Mouse (Mus musculus) lung, postnatal 0 days (tissue): ENCODE measurements around the gene N4bp2. TPM values are rescaled to one million over a fixed set of nuclear protein-coding genes. Genes with fewer than 3 reads are reported as not detected.

Source experiments
- ATAC-seq: fragments of 200-750 bp; cut with Nextera tagmentation; 2 replicates; pipeline ENCODE4 v1.8.0; 2017; ENCODE audit warnings: moderate library complexity
- DNase-seq: peaks from one replicate; pipeline ENCODE4 v3.0.0-alpha.2; 2016; ENCODE audit warnings: low spot score
- H3K27ac ChIP-seq: fragments of 300-500 bp; sonication (generic); 2 replicates; pipeline ENCODE4 v1.5.1; 2014; ENCODE audit warnings: antibody characterized with exemption, mild to moderate bottlenecking, low read length, mixed read lengths
- H3K27me3 ChIP-seq: fragments of 300-500 bp; sonication (generic); replicated peaks from 2 replicates; pipeline ENCODE4 v1.6.1; 2014; ENCODE audit warnings: low read length, mixed read lengths; ENCODE audit not compliant: insufficient read depth
- H3K36me3 ChIP-seq: fragments of 300-500 bp; sonication (generic); 2 replicates; pipeline ENCODE4 v1.6.1; 2014; ENCODE audit warnings: low read length, mixed read lengths; ENCODE audit not compliant: insufficient read depth
- H3K4me1 ChIP-seq: fragments of 300-500 bp; sonication (generic); 2 replicates; pipeline ENCODE4 v1.6.1; 2014; ENCODE audit warnings: antibody characterized with exemption, low read depth, low read length, mixed read lengths; ENCODE audit not compliant: insufficient read depth
- H3K4me2 ChIP-seq: fragments of 300-500 bp; sonication (generic); replicated peaks from 2 replicates; pipeline ENCODE4 v1.6.1; 2014; ENCODE audit warnings: low read depth, mild to moderate bottlenecking, low read length, moderate library complexity, mixed read lengths
- H3K4me3 ChIP-seq: fragments of 300-500 bp; sonication (generic); 2 replicates; pipeline ENCODE4 v1.5.1; 2014; ENCODE audit warnings: low read depth, low read length
- H3K9ac ChIP-seq: fragments of 300-500 bp; sonication (generic); replicated peaks from 2 replicates; pipeline ENCODE4 v1.6.1; 2014; ENCODE audit warnings: low read depth, mild to moderate bottlenecking
- H3K9me3 ChIP-seq: fragments of 300-500 bp; sonication (generic); 2 replicates; pipeline ENCODE4 v1.6.1; 2016; ENCODE audit warnings: low read length, mixed read lengths
- CTCF ChIP-seq: IDR thresholded peaks from 2 replicates; pipeline ENCODE4 v1.5.1; 2016; ENCODE audit warnings: antibody characterized with exemption, mild to moderate bottlenecking
- EP300 ChIP-seq: IDR thresholded peaks from 2 replicates; pipeline ENCODE4 v1.6.1; 2016; ENCODE audit warnings: antibody characterized with exemption, mild to moderate bottlenecking, control low read depth
- WGBS: fragments of 180-500 bp; shearing (Covaris S2); extraction: QIAGEN DNeasy Blood & Tissue Kit; methylation state at CpG from one replicate; pipeline ENCODE4 v1.1.7; 2014; 5-methylcytosine and 5-hydroxymethylcytosine counted together
- polyA plus RNA-seq: library from polyadenylated mRNA; unstranded; fragments of >200 nt; fragmentation: Nextera tagmentation; extraction: Ambion mirVana; gene quantifications from 2 replicates; pipeline ENCODE4 v1.2.1, GENCODE M21; 2015

Gene N4bp2
- polyA plus RNA-seq, 1 experiment from 2014 or later, result 7.0 TPM

DNA sequence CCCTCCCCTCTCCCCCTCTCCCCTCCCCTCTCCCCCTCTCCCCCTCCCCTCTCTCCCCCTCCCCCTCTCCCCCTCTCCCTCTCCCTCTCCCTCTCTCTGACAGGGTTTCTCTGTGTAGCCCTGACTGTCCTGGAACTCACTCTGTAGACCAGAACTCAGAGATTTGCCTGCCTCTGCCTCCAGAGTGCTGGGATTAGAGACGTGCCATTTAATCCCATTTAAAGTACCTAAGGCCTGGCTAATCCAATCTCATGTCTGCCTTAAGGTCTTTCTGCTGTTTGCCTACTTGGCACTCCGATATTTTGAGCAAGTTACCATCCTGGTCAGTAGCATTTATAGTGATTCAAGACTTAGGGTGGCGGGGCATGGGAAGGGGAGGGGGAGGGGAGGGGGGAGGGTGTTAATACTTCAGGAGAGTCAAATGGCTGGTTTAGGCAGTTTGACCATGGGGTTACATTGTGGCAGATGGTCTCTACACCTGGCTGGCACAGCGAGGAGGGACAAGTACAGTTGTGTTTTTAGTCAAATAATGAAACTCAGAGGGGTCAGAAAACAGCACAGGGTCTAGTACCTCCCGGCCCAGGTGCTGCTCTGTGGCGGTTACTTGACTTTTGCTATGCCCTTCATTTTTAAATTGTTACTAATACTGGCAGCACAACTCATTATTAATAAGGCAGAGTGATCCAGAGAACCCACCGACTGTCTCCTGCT is 99.1 kb downstream of the N4bp2 start:
- H3K9ac ChIP-seq, result no peak overlapping the region
- no peaks in the 10 kb centered on the region for H3K27me3 ChIP-seq
- no peaks in the 10 kb centered on the region for H3K36me3 ChIP-seq
- 91% methylated on average over 7 of the region's 7 CpGs for WGBS
- H3K9me3 ChIP-seq, result no peaks in the 10 kb centered on the region
- TF ChIP-seq EP300 (no peak), CTCF (no peak)
- no peak overlapping the region for H3K4me2 ChIP-seq
- no peak overlapping the region for H3K27ac ChIP-seq
- no peak for ATAC-seq
- no peak overlapping the region for H3K4me3 ChIP-seq
- H3K4me1 ChIP-seq, result no peaks in the 10 kb centered on the region
- DNase-seq, result no peak

GRCm38 (mm10) chr5:65863349-65863749 is 100.0 kb downstream of the N4bp2 start:
- Histone ChIP-seq H3K36me3 (no peaks in the 10 kb centered on the region), H3K9me3 (no peaks in the 10 kb centered on the region), H3K4me1 (no peaks in the 10 kb centered on the region), H3K27me3 (no peaks in the 10 kb centered on the region), H3K27ac (no peak overlapping the region), H3K9ac (no peak overlapping the region), H3K4me3 (no peak overlapping the region), H3K4me2 (no peak overlapping the region)
- ATAC-seq (no peak), DNase-seq (no peak)
- TF ChIP-seq CTCF, result no peak
- TF ChIP-seq EP300, result no peak
- 61% methylated on average over 12 of the region's 12 CpGs for WGBS

GRCm38 (mm10) chr5:65864486-65864885 is 101.2 kb downstream of the N4bp2 start:
- no peak overlapping the region for H3K27ac ChIP-seq
- WGBS, result 89% methylated on average over 7 of the region's 7 CpGs
- ATAC-seq (no peak), DNase-seq (no peak)
- H3K4me2 ChIP-seq, result no peak overlapping the region
- H3K9me3 ChIP-seq, result no peaks in the 10 kb centered on the region
- H3K4me1 ChIP-seq, result no peaks in the 10 kb centered on the region
- H3K9ac ChIP-seq, result no peak overlapping the region
- H3K36me3 ChIP-seq, result no peaks in the 10 kb centered on the region
- H3K27me3 ChIP-seq, result no peaks in the 10 kb centered on the region
- no peak for TF ChIP-seq EP300
- TF ChIP-seq CTCF, result no peak
- H3K4me3 ChIP-seq, result no peak overlapping the region

GRCm38 (mm10) chr5:65864946-65865345 is 101.6 kb downstream of the N4bp2 start:
- no peaks in the 10 kb centered on the region for H3K4me1 ChIP-seq
- no peaks in the 10 kb centered on the region for H3K27me3 ChIP-seq
- no peak overlapping the region for H3K9ac ChIP-seq
- no peaks in the 10 kb centered on the region for H3K9me3 ChIP-seq
- no peak for DNase-seq
- no peak overlapping the region for H3K4me3 ChIP-seq
- H3K36me3 ChIP-seq, result no peaks in the 10 kb centered on the region
- ATAC-seq, result no peak
- WGBS, result 73% methylated on average over 3 of the region's 3 CpGs
- no peak overlapping the region for H3K27ac ChIP-seq
- H3K4me2 ChIP-seq, result no peak overlapping the region
- TF ChIP-seq EP300, result no peak
- TF ChIP-seq CTCF, result no peak

DNA sequence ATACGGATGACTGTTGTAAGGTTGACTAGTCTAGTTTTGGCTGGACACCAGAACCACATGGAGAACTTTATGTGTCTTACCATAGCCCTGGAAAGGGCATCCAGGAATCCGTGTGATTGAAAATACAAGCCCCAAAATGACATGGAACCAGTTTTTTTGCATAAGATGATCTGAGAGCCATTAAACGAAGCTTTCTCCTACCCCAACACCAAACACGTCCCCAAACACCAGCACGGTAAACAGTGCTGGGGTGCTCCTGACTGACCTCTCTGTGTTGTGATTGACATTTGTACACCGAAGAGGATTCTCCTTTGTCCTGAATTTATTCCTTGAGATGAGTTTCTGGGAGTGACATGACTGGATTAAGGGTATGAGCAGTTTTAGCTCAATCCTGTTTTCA is 103.3 kb downstream of the N4bp2 start:
- 74% methylated on average over 6 of the region's 6 CpGs for WGBS
- Histone ChIP-seq H3K36me3 (no peaks in the 10 kb centered on the region), H3K27ac (no peak overlapping the region), H3K4me1 (no peaks in the 10 kb centered on the region), H3K4me3 (no peak overlapping the region), H3K9me3 (no peaks in the 10 kb centered on the region), H3K9ac (no peak overlapping the region), H3K27me3 (no peaks in the 10 kb centered on the region), H3K4me2 (no peak overlapping the region)
- TF ChIP-seq EP300 (no peak), CTCF (no peak)
- ATAC-seq (no peak), DNase-seq (no peak)

DNA sequence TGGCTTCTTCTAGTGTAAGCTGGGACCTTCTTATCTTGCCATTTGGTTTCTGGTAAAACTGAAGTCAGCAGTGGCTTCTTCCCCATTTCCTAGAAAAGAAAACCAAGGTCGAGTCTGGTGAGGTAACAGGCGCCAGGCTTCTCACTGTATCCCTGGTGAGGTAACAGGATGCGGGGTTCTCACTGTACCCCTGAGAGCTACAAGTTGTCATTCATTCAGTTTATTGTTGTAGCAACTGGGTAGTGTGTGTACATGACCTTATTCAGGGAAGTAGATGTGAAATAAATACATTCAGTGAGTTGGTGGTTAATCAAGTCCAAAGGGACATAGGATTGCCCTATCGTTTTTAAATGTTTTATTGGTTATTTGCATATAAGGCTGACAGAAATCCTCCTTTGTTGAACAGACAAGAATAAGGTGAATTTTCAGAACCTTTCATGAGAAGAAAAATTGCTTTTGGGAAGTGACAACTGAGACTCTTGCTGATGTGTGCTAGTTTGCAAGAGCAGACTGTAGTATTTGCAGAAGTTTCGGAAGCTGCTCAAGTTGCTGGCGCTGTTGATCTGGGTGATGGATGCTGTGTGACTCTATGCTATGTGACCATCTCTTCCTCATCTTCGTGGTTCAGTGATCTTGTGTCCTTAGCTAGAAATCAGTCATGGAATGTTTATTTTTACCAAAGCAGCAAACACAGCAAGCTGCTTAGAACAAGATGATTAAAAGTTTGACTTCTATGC is 104.2 kb downstream of the N4bp2 start:
- WGBS, result 58% methylated on average over 7 of the region's 7 CpGs
- no peak for ATAC-seq
- no peak for TF ChIP-seq CTCF
- TF ChIP-seq EP300, result no peak
- H3K27me3 ChIP-seq, result no peaks in the 10 kb centered on the region
- no peak overlapping the region for H3K4me3 ChIP-seq
- no peak overlapping the region for H3K4me2 ChIP-seq
- DNase-seq, result peak; percentile 22
- no peaks in the 10 kb centered on the region for H3K9me3 ChIP-seq
- H3K36me3 ChIP-seq, result no peaks in the 10 kb centered on the region
- H3K4me1 ChIP-seq, result no peaks in the 10 kb centered on the region
- no peak overlapping the region for H3K27ac ChIP-seq
- no peak overlapping the region for H3K9ac ChIP-seq
